In genomic region chr5:108693872-108694288, GRCm38 (mm10) we compare ENCODE assay signal across 8 mouse cellular contexts. TPM values are rescaled to one million over a fixed set of nuclear protein-coding genes. Genes with fewer than 3 reads are reported as not detected.
DNase-seq lines count a peak whose midpoint lies in the region; ATAC-seq and TF ChIP-seq lines count a peak whose summit lies in the region.

No protein-coding gene starts in this region.

- H3K4me1 ChIP-seq in ES-Bruce4 (ENCODE audit: control insufficient read depth, insufficient read depth, low read length): no peaks in the 10 kb centered on the region
- H3K4me1 ChIP-seq in bone marrow, adult 2 months (ENCODE audit: control insufficient read depth, insufficient read depth, low read length): peaks cover 3% of the 10 kb centered on the region; the same call in 1 of the 2 replicates
- H3K4me1 ChIP-seq in forebrain, embryonic 11.5 days (replicated peaks; ENCODE audit: control insufficient read depth, insufficient read depth, low read length): peaks cover 25% of the 10 kb centered on the region

- no peaks in the 10 kb centered on the region for H3K9me3 ChIP-seq in ES-Bruce4 (replicated peaks; ENCODE audit: control insufficient read depth, insufficient read depth, low read length, poor library complexity, severe bottlenecking)
- no peaks in the 10 kb centered on the region for H3K9me3 ChIP-seq in forebrain, embryonic 11.5 days (ENCODE audit: control insufficient read depth, low read length)

- peak; percentile 95 for DNase-seq in forebrain, embryonic 11.5 days (ENCODE audit: low spot score)
- peak; percentile 89 to 90 for DNase-seq in heart, postnatal 14 days
- DNase-seq in large intestine, adult 2 months (ENCODE audit: low read depth, low spot score): peak; percentile 73
- DNase-seq in lung, postnatal 14 days: peak; percentile 87
- DNase-seq in ovary, postnatal 36 days (ENCODE audit: low spot score): peak; percentile 88
- peak; percentile 92 for DNase-seq in thymus, postnatal 14 days

- intact Hi-C loops in heart, postnatal 14 days (cut with DNase I): loop anchor here (2.0 kb wide), 1 partner anchor 33 kb away; no protein-coding TSS in a partner anchor

- TF ChIP-seq CTCF in ES-Bruce4 (IDR thresholded peaks at IDR 0.05; ENCODE audit: low read depth, low read length): no peak
- TF ChIP-seq CTCF in bone marrow, adult 2 months (IDR thresholded peaks at IDR 0.05; ENCODE audit: control insufficient read depth, insufficient read depth, low read length): no peak

- peak overlapping the region; percentile 78 for H3K4me2 ChIP-seq in forebrain, embryonic 11.5 days (ENCODE audit: low read depth, low read length, severe bottlenecking)

- H3K4me3 ChIP-seq in ES-Bruce4 (ENCODE audit: low read depth, low read length): peak overlapping the region; percentile 83
- peak overlapping the region; percentile 70 for H3K4me3 ChIP-seq in bone marrow, adult 2 months (replicated peaks; ENCODE audit: control insufficient read depth, low read depth, low read length)
- H3K4me3 ChIP-seq in forebrain, embryonic 11.5 days (ENCODE audit: low read depth, low read length): peak overlapping the region; percentile 96

- no peak for TF ChIP-seq POLR2A in ES-Bruce4 (IDR thresholded peaks at IDR 0.05; ENCODE audit: insufficient read depth, low read length)
- peak; percentile 40; the same call in 1 of the 2 replicates for TF ChIP-seq POLR2A in bone marrow, adult 2 months (IDR thresholded peaks at IDR 0.05; ENCODE audit: borderline replicate concordance, control insufficient read depth, low read depth, low read length)

- peak; percentile 94 for ATAC-seq in forebrain, embryonic 11.5 days (replicated peaks; ENCODE audit: low FRiP score)

- no peak overlapping the region for H3K27ac ChIP-seq in ES-Bruce4 (ENCODE audit: insufficient read depth, low read length)
- H3K27ac ChIP-seq in bone marrow, adult 2 months (ENCODE audit: control insufficient read depth, insufficient read depth, low read depth, low read length, poor library complexity): no peak overlapping the region; the same call in 1 of the 2 replicates
- H3K27ac ChIP-seq in forebrain, embryonic 11.5 days (ENCODE audit: low read depth, low read length): no peak overlapping the region

- no peaks in the 10 kb centered on the region for H3K36me3 ChIP-seq in ES-Bruce4 (ENCODE audit: control insufficient read depth, insufficient read depth, low read length, poor library complexity, severe bottlenecking)
- no peaks in the 10 kb centered on the region for H3K36me3 ChIP-seq in forebrain, embryonic 11.5 days (ENCODE audit: control insufficient read depth, insufficient read depth, low read length)

- 1% methylated on average over 43 of the region's 43 CpGs for WGBS in bone marrow, adult 2 months
- 0% methylated on average over 22 of the region's 43 CpGs for whole genome bisulfite sequencing in forebrain, embryonic 11.5 days
- under 1% methylated on average over 41 of the region's 43 CpGs for WGBS in large intestine, adult 2 months

- no peaks in the 10 kb centered on the region for H3K27me3 ChIP-seq in ES-Bruce4 (ENCODE audit: control insufficient read depth, insufficient read depth, low read length, poor library complexity, severe bottlenecking)
- peaks cover 4% of the 10 kb centered on the region for H3K27me3 ChIP-seq in forebrain, embryonic 11.5 days (ENCODE audit: control insufficient read depth, insufficient read depth, low read length)

- H3K9ac ChIP-seq in ES-Bruce4 (ENCODE audit: low read depth, poor library complexity, severe bottlenecking): peak overlapping the region; percentile 72
- H3K9ac ChIP-seq in forebrain, embryonic 11.5 days (ENCODE audit: low read length): peak overlapping the region; percentile 78

- no peak for TF ChIP-seq EP300 in ES-Bruce4 (IDR thresholded peaks at IDR 0.05; ENCODE audit: insufficient read depth, low read depth, low read length)

RNA-seq across cellular contexts. Expression of gene Fgfrl1, which starts 1.7 kb away (rescaled TPM):
- 8.9 and 13.2 TPM in 2 replicates for polyA plus RNA-seq in ES-Bruce4 (2011; ENCODE audit: insufficient read depth, insufficient read length, low read depth, missing spikeins)
- polyA plus RNA-seq in bone marrow, adult 2 months (2011; ENCODE audit: insufficient read depth, insufficient read length, low replicate concordance, missing spikeins): 6.4 and 8.2 TPM in 2 replicates
- polyA plus RNA-seq in forebrain, embryonic 11.5 days (2014; fragmentation: Nextera tagmentation; extraction: Ambion mirVana): 22.0 and 24.5 TPM in 2 replicates
- 10 to 100 TPM; 16.6 to 16.9 TPM for total RNA-seq in heart, postnatal 14 days (2021)
- polyA plus RNA-seq in large intestine, adult 2 months (2012; rRNA removed): 27.6 and 31.8 TPM in 2 replicates

RNA-seq across cellular contexts. Expression of gene Slc26a1, which starts 18.5 kb away (rescaled TPM):
- not detected in 2 replicates for polyA plus RNA-seq in ES-Bruce4 (2011; ENCODE audit: insufficient read depth, insufficient read length, low read depth, missing spikeins)
- polyA plus RNA-seq in bone marrow, adult 2 months (2011; ENCODE audit: insufficient read depth, insufficient read length, low replicate concordance, missing spikeins): 1.8 and 2.2 TPM in 2 replicates
- polyA plus RNA-seq in forebrain, embryonic 11.5 days (2014; fragmentation: Nextera tagmentation; extraction: Ambion mirVana): 1.1 and 1.5 TPM in 2 replicates
- not detected for total RNA-seq in heart, postnatal 14 days (2021)
- not detected in 2 replicates for polyA plus RNA-seq in large intestine, adult 2 months (2012; rRNA removed)

RNA-seq across cellular contexts. Expression of gene Dgkq, which starts 24.4 kb away (rescaled TPM):
- 6.5 and 10.7 TPM in 2 replicates for polyA plus RNA-seq in ES-Bruce4 (2011; ENCODE audit: insufficient read depth, insufficient read length, low read depth, missing spikeins)
- polyA plus RNA-seq in bone marrow, adult 2 months (2011; ENCODE audit: insufficient read depth, insufficient read length, low replicate concordance, missing spikeins): 4.4 and 16.4 TPM in 2 replicates
- polyA plus RNA-seq in forebrain, embryonic 11.5 days (2014; fragmentation: Nextera tagmentation; extraction: Ambion mirVana): 13.6 and 13.9 TPM in 2 replicates
- total RNA-seq in heart, postnatal 14 days (2021): 10 to 100 TPM; 12.5 to 12.8 TPM
- 29.1 and 72.1 TPM in 2 replicates for polyA plus RNA-seq in large intestine, adult 2 months (2012; rRNA removed)

RNA-seq across cellular contexts. Expression of gene Idua, which starts 33.7 kb away (rescaled TPM):
- 13.8 and 17.4 TPM in 2 replicates for polyA plus RNA-seq in ES-Bruce4 (2011; ENCODE audit: insufficient read depth, insufficient read length, low read depth, missing spikeins)
- polyA plus RNA-seq in bone marrow, adult 2 months (2011; ENCODE audit: insufficient read depth, insufficient read length, low replicate concordance, missing spikeins): 4.4 and 12.4 TPM in 2 replicates
- polyA plus RNA-seq in forebrain, embryonic 11.5 days (2014; fragmentation: Nextera tagmentation; extraction: Ambion mirVana): 11.5 and 11.6 TPM in 2 replicates
- 10 to 100 TPM; 16.7 to 16.9 TPM for total RNA-seq in heart, postnatal 14 days (2021)
- polyA plus RNA-seq in large intestine, adult 2 months (2012; rRNA removed): 7.7 and 16.0 TPM in 2 replicates
